Mouse (Mus musculus): ENCODE results near the gene Rab40c. TPM values are rescaled to one million over a fixed set of nuclear protein-coding genes. Genes with fewer than 3 reads are reported as not detected.

Gene Rab40c
- total and polyA plus RNA-seq, 3 experiments = 3.7 to 23.2 TPM; not detected in 1

DNA sequence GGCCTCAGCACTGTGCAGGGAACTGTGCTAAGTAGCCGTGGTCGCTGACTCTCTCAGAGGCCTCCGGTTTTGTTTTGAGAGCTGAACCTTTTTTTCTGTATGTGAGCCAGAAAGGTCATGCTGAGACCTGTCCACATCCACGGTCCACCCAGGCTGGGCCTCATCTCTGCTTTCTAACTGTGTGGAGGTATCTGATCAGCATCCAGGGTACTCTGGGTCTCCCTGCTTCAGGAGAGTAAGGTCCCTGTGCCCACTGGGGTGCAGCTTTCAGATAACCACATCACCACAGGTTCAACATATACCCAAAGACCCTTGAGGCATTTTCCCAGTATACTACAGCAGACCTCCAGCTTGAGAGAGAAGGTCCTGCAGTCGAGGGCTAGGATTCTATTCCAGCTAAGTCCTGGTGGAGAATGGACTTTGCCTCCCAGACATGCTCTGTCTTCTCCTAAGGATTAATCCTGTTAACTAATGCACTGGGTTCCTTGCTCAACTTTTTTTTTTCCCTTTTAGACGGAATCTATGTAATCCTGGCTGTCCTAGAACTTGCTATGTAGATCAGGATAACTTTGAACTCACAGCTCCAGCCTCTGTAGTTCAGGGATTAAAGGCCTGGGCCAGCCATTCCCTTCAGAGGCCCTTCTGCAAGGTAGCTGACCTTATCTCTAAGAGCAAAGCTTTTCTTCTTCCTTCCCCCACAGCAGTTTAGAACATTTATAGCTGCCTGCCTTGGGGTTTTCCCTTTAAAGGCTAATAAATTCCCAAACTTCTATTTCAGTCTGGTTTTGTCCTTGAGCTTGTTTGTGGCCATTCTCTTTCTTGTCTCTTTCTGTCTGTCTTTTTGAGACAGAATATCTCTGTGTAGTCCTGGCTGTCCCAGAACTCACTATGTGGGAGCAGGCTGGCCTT lies 57.6 kb downstream of the Rab40c start:
- peak overlapping the region; percentile 60 to 69 for H3K4me3 ChIP-seq (ENCODE audit: control insufficient read depth in 1 of 2, insufficient read depth in 1 of 2, low read depth in 2 of 2, low read length in 2 of 2)
- H3K27ac ChIP-seq (ENCODE audit: control insufficient read depth, low read depth, low read length) = peak overlapping the region; percentile 42
- peaks cover 0 to 20% of the 10 kb centered on the region in 2 experiments; a peak in 2 of 4 replicates for H3K4me1 ChIP-seq (ENCODE audit: control insufficient read depth in 1 of 2, insufficient read depth in 2 of 2, low read length in 2 of 2)
- no peaks in the 10 kb centered on the region for H3K27me3 ChIP-seq (ENCODE audit: control insufficient read depth in 1 of 2, insufficient read depth in 2 of 2, low read length in 2 of 2)
- TF ChIP-seq MYC (IDR thresholded peaks at IDR 0.05; ENCODE audit: low read depth, low read length) (no peak), E2F4 (IDR thresholded peaks at IDR 0.05; ENCODE audit: borderline replicate concordance, low read depth, low read length) (no peak), ZC3H11A (IDR thresholded peaks at IDR 0.05; ENCODE audit: low read depth, low read length) (no peak), POLR2A (IDR thresholded peaks at IDR 0.05; ENCODE audit: control insufficient read depth in 1 of 2, insufficient read depth in 1 of 2, low read depth in 1 of 2, low read length in 2 of 2, poor library complexity in 1 of 2) (0 out of 4 replicates have a peak, but pooled peaks of 1 of the 2 experiments have one; percentile 13), MAX (IDR thresholded peaks at IDR 0.05; ENCODE audit: low read length) (no peak), POLR2AphosphoS5 (IDR thresholded peaks at IDR 0.05; ENCODE audit: borderline replicate concordance, low read depth, low read length) (no peak), SIN3A (IDR thresholded peaks at IDR 0.05; ENCODE audit: low read length) (peak; percentile 23; the same call in 1 of the 2 replicates), GATA1 (IDR thresholded peaks at IDR 0.05; ENCODE audit: low read depth, low read length) (peak; percentile 46; the same call in 1 of the 2 replicates)
- DNase-seq (ENCODE audit: low read depth, low spot score) = peak; percentile 46
- H3K36me3 ChIP-seq (ENCODE audit: control insufficient read depth in 1 of 2, insufficient read depth in 2 of 2, low read length in 2 of 2) = peaks cover 0 to 13% of the 10 kb centered on the region in 2 experiments; a peak in 2 of 4 replicates
- H3K79me2 ChIP-seq (ENCODE audit: control insufficient read depth, insufficient read depth, low read length, poor library complexity) = peaks cover 14% of the 10 kb centered on the region
- H3K9ac ChIP-seq (ENCODE audit: control insufficient read depth, low read depth, low read length, poor library complexity, severe bottlenecking) = peak overlapping the region; percentile 76
- no peaks in the 10 kb centered on the region for H3K9me3 ChIP-seq (replicated peaks; ENCODE audit: insufficient read depth, low read length)

DNA sequence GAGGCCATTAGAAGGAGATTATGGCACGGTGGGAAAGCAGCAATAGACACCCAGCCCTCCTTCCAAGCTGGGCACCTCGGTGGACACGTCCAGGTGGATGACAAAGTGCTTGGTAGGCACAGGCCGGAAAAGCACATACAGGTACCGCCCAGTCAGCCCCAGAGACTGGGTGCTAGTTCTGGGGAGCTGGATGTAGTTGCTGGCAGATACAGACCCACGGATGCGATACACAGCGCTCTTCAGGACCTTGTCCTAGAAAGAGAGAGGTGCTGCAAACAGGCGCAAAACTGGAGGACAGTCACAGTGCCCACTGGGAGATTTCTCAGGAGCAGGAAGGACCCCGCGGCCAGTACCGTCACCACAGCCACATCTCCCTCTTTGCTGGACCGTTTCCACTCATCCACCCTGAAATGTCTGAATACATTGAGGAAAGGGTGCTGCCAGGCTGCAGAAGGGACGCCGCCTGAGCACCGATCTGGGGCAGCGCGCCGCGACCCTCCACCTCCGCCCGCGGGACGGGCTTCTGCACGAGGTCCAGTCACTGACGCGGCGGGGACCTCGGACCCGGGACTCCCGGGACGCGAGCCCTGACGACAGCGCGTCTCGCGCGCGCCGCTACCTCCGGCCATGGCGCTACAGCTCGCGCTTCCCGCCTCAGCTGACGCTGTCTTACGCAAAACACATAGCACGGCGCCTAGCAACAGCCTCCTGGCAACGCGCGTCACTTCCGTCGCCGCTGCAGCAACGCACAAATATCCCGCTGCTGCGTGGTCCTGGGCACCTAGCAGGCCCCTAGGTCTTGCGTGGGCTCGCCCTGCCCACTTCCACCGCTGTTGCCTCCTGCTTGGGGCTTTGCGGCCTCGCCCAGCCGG lies 58.5 kb downstream of the Rab40c start, which contains the start of gene Wdr90:
TSS of gene Wdr90 (minus strand) at position 670 of the 872 bp plus-strand sequence.
- Histone ChIP-seq H3K9me3 (replicated peaks; ENCODE audit: insufficient read depth, low read length) (no peaks in the 10 kb centered on the region), H3K4me1 (ENCODE audit: control insufficient read depth in 1 of 2, insufficient read depth in 2 of 2, low read length in 2 of 2) (peaks cover 0 to 16% of the 10 kb centered on the region in 2 experiments; a peak in 2 of 4 replicates), H3K4me3 (ENCODE audit: control insufficient read depth in 1 of 2, insufficient read depth in 1 of 2, low read depth in 2 of 2, low read length in 2 of 2) (peak within 1 kb of the TSS; percentile 60 to 69), H3K79me2 (ENCODE audit: control insufficient read depth, insufficient read depth, low read length, poor library complexity) (peaks cover 5% of the 10 kb centered on the region), H3K9ac (ENCODE audit: control insufficient read depth, low read depth, low read length, poor library complexity, severe bottlenecking) (peak within 1 kb of the TSS; percentile 76), H3K36me3 (ENCODE audit: control insufficient read depth in 1 of 2, insufficient read depth in 2 of 2, low read length in 2 of 2) (peaks cover 0 to 9% of the 10 kb centered on the region in 2 experiments; a peak in 2 of 4 replicates), H3K27me3 (ENCODE audit: control insufficient read depth in 1 of 2, insufficient read depth in 2 of 2, low read length in 2 of 2) (no peaks in the 10 kb centered on the region), H3K27ac (ENCODE audit: control insufficient read depth, low read depth, low read length) (peak within 1 kb of the TSS; percentile 42)
- TF ChIP-seq HCFC1 (IDR thresholded peaks at IDR 0.05; ENCODE audit: low read depth, low read length) (peak; percentile 92), ETS1 (IDR thresholded peaks at IDR 0.05; ENCODE audit: low read depth, low read length) (peak; percentile 77), NELFE (IDR thresholded peaks at IDR 0.05; ENCODE audit: low read depth, low read length) (peak; percentile 79), MYC (IDR thresholded peaks at IDR 0.05; ENCODE audit: low read depth, low read length) (peak; percentile 79; the same call in 1 of the 2 replicates), CTCF (IDR thresholded peaks at IDR 0.05 in 2 of 3, conservative IDR thresholded peaks at IDR 0.05 in 1 of 3; ENCODE audit: control insufficient read depth in 1 of 3, insufficient read depth in 1 of 3, low read depth in 2 of 3, low read length in 3 of 3, poor library complexity in 1 of 3, severe bottlenecking in 1 of 3) (0 out of 6 replicates have a peak, but pooled peaks of 1 of the 3 experiments have one; percentile 14), KAT2A (conservative IDR thresholded peaks at IDR 0.05; ENCODE audit: low read depth, low read length) (no peak; the same call in 1 of the 2 replicates), USF2 (IDR thresholded peaks at IDR 0.05; ENCODE audit: borderline replicate concordance in 1 of 2, insufficient read depth in 1 of 2, low read depth in 1 of 2, low read length in 2 of 2) (no peak), POLR2AphosphoS2 (IDR thresholded peaks at IDR 0.05; ENCODE audit: low read length) (0 out of 2 replicates have a peak, but pooled peaks have one; percentile 13), MAZ (IDR thresholded peaks at IDR 0.05; ENCODE audit: low read depth, low read length) (no peak), UBTF (IDR thresholded peaks at IDR 0.05; ENCODE audit: borderline replicate concordance, insufficient read depth, low read depth, low read length) (no peak), MXI1 (IDR thresholded peaks at IDR 0.05; ENCODE audit: low read depth, low read length) (peak; percentile 96), MAX (IDR thresholded peaks at IDR 0.05; ENCODE audit: low read length) (peak; percentile 83), TCF12 (IDR thresholded peaks at IDR 0.05; ENCODE audit: low read depth, low read length) (0 out of 2 replicates have a peak, but pooled peaks have one; percentile 39), SIN3A (IDR thresholded peaks at IDR 0.05; ENCODE audit: low read length) (peak; percentile 99), ZMIZ1 (IDR thresholded peaks at IDR 0.05; ENCODE audit: low read depth, low read length) (no peak; the same call in 1 of the 2 replicates), ELF1 (IDR thresholded peaks at IDR 0.05; ENCODE audit: low read depth, low read length) (peak; percentile 84), USF1 (IDR thresholded peaks at IDR 0.05; ENCODE audit: low read depth, low read length) (0 out of 2 replicates have a peak, but pooled peaks have one; percentile 36), E2F4 (IDR thresholded peaks at IDR 0.05; ENCODE audit: borderline replicate concordance, low read depth, low read length) (peak; percentile 89; the same call in 1 of the 2 replicates), POLR2A (IDR thresholded peaks at IDR 0.05; ENCODE audit: control insufficient read depth in 1 of 2, insufficient read depth in 1 of 2, low read depth in 1 of 2, low read length in 2 of 2, poor library complexity in 1 of 2) (peak; percentile 70 to 89), NRF1 (IDR thresholded peaks at IDR 0.05; ENCODE audit: insufficient read depth, low read depth, low read length, poor library complexity, severe bottlenecking) (peak; percentile 49; the same call in 1 of the 2 replicates), TBP (IDR thresholded peaks at IDR 0.05; ENCODE audit: low read depth, low read length) (peak; percentile 41; the same call in 1 of the 2 replicates)
- DNase-seq (ENCODE audit: low read depth, low spot score) = peak; percentile 96

Measured in MEL (cell line).